Mouse (Mus musculus): ENCODE measurements at regions not wholly inside any gene's neighbourhood (a gene's known extent, or its start where the extent isn't known, plus 50 kb on each side); places are given as distances from the start of the nearest gene placed in this dataset.

- H3K27me3 ChIP-seq (ENCODE audit: poor library complexity, severe bottlenecking) = no peaks in the 10 kb centered on the region
- H3K36me3 ChIP-seq (replicated peaks) = no peaks in the 10 kb centered on the region
- 66% methylated on average over 1 of the region's 1 CpGs for WGBS
- no peak overlapping the region for H3K27ac ChIP-seq
- no peak for DNase-seq (ENCODE audit: extremely low spot score, low spot score)
- no peaks in the 10 kb centered on the region for H3K4me1 ChIP-seq
- no peak overlapping the region for H3K4me3 ChIP-seq
- H3K9me3 ChIP-seq = no peaks in the 10 kb centered on the region
Measured at GRCm38 (mm10) chr9:112490963-112491362, 255.2 kb upstream of the Arpp21 start.

GRCm38 (mm10) chr9:112476644-112477043 is 240.9 kb upstream of the Arpp21 start:
- H3K27ac ChIP-seq = no peak overlapping the region
- no peak for DNase-seq (ENCODE audit: extremely low spot score, low spot score)
- 81% methylated on average over 2 of the region's 2 CpGs for WGBS

GRCm38 (mm10) chr9:112457594-112457993 is 221.9 kb upstream of the Arpp21 start:
- DNase-seq (ENCODE audit: extremely low spot score, low spot score) = no peak
- H3K4me3 ChIP-seq = no peak overlapping the region
- no peaks in the 10 kb centered on the region for H3K4me1 ChIP-seq
- no peaks in the 10 kb centered on the region for H3K36me3 ChIP-seq (replicated peaks)
- no peaks in the 10 kb centered on the region for H3K9me3 ChIP-seq
- H3K27ac ChIP-seq = no peak overlapping the region
- WGBS = 85% methylated on average over 5 of the region's 5 CpGs
- H3K27me3 ChIP-seq (ENCODE audit: poor library complexity, severe bottlenecking) = no peaks in the 10 kb centered on the region

More at GRCm38 (mm10) chr9:112476644-112477043, 240.9 kb upstream of the Arpp21 start:
- Histone ChIP-seq H3K27me3 (ENCODE audit: poor library complexity, severe bottlenecking) (no peaks in the 10 kb centered on the region), H3K9me3 (no peaks in the 10 kb centered on the region), H3K36me3 (replicated peaks) (no peaks in the 10 kb centered on the region), H3K4me1 (no peaks in the 10 kb centered on the region), H3K4me3 (no peak overlapping the region)

GRCm38 (mm10) chr9:112454706-112455105 is 219.0 kb upstream of the Arpp21 start:
- no peak overlapping the region for H3K27ac ChIP-seq
- DNase-seq (ENCODE audit: extremely low spot score, low spot score) = peak; percentile 26
- 69% methylated on average over 6 of the region's 6 CpGs for WGBS
- no peaks in the 10 kb centered on the region for H3K27me3 ChIP-seq (ENCODE audit: poor library complexity, severe bottlenecking)
- no peaks in the 10 kb centered on the region for H3K36me3 ChIP-seq (replicated peaks)
- H3K4me3 ChIP-seq = no peak overlapping the region
- no peaks in the 10 kb centered on the region for H3K9me3 ChIP-seq
- H3K4me1 ChIP-seq = no peaks in the 10 kb centered on the region

- DNase-seq (ENCODE audit: extremely low spot score, low spot score) = peak; percentile 32
- WGBS = 15% methylated on average over 2 of the region's 2 CpGs
- H3K4me1 ChIP-seq = peaks cover 9% of the 10 kb centered on the region; the same call in 1 of the 2 replicates
- H3K27me3 ChIP-seq (ENCODE audit: poor library complexity, severe bottlenecking) = no peaks in the 10 kb centered on the region
- H3K9me3 ChIP-seq = no peaks in the 10 kb centered on the region
- H3K36me3 ChIP-seq (replicated peaks) = no peaks in the 10 kb centered on the region
- H3K4me3 ChIP-seq = no peak overlapping the region
- peak overlapping the region; percentile 35; the same call in 1 of the 2 replicates for H3K27ac ChIP-seq
Measured at GRCm38 (mm10) chr9:112447515-112447914, 211.8 kb upstream of the Arpp21 start.

- no peaks in the 10 kb centered on the region for H3K9me3 ChIP-seq
- H3K27me3 ChIP-seq (ENCODE audit: poor library complexity, severe bottlenecking) = no peaks in the 10 kb centered on the region
Measured at GRCm38 (mm10) chr9:112446981-112447380, 211.2 kb upstream of the Arpp21 start.

GRCm38 (mm10) chr9:112446027-112446352 is 210.3 kb upstream of the Arpp21 start:
- H3K9me3 ChIP-seq = no peaks in the 10 kb centered on the region
- no peaks in the 10 kb centered on the region for H3K27me3 ChIP-seq (ENCODE audit: poor library complexity, severe bottlenecking)
- no peak for DNase-seq (ENCODE audit: extremely low spot score, low spot score)
- no peak overlapping the region for H3K27ac ChIP-seq
- no peak overlapping the region for H3K4me3 ChIP-seq
- peaks cover 9% of the 10 kb centered on the region; the same call in 1 of the 2 replicates for H3K4me1 ChIP-seq
- H3K36me3 ChIP-seq (replicated peaks) = no peaks in the 10 kb centered on the region

More at GRCm38 (mm10) chr9:112446981-112447380, 211.2 kb upstream of the Arpp21 start:
- Histone ChIP-seq H3K27ac (no peak overlapping the region), H3K36me3 (replicated peaks) (no peaks in the 10 kb centered on the region), H3K4me1 (peaks cover 9% of the 10 kb centered on the region; the same call in 1 of the 2 replicates), H3K4me3 (no peak overlapping the region)
- WGBS = 61% methylated on average over 3 of the region's 3 CpGs
- DNase-seq (ENCODE audit: extremely low spot score, low spot score) = no peak

- WGBS = 94% methylated on average over 4 of the region's 4 CpGs
- Histone ChIP-seq H3K9me3 (no peaks in the 10 kb centered on the region), H3K27me3 (ENCODE audit: poor library complexity, severe bottlenecking) (no peaks in the 10 kb centered on the region), H3K27ac (no peak overlapping the region), H3K4me1 (peaks cover 9% of the 10 kb centered on the region; the same call in 1 of the 2 replicates), H3K4me3 (no peak overlapping the region), H3K36me3 (replicated peaks) (no peaks in the 10 kb centered on the region)
- no peak for DNase-seq (ENCODE audit: extremely low spot score, low spot score)
Measured at GRCm38 (mm10) chr9:112445230-112446026, 209.7 kb upstream of the Arpp21 start.

GRCm38 (mm10) chr9:112444220-112444619 is 208.5 kb upstream of the Arpp21 start:
- Histone ChIP-seq H3K27ac (no peak overlapping the region), H3K36me3 (replicated peaks) (no peaks in the 10 kb centered on the region), H3K4me3 (no peak overlapping the region), H3K4me1 (peaks cover 9% of the 10 kb centered on the region; the same call in 1 of the 2 replicates), H3K9me3 (no peaks in the 10 kb centered on the region), H3K27me3 (ENCODE audit: poor library complexity, severe bottlenecking) (no peaks in the 10 kb centered on the region)
- DNase-seq (ENCODE audit: extremely low spot score, low spot score) = no peak
- WGBS = 86% methylated on average over 2 of the region's 2 CpGs

GRCm38 (mm10) chr9:112436094-112436493 is 200.4 kb upstream of the Arpp21 start:
- Histone ChIP-seq H3K27ac (no peak overlapping the region), H3K27me3 (ENCODE audit: poor library complexity, severe bottlenecking) (no peaks in the 10 kb centered on the region), H3K36me3 (replicated peaks) (no peaks in the 10 kb centered on the region), H3K9me3 (no peaks in the 10 kb centered on the region), H3K4me1 (no peaks in the 10 kb centered on the region), H3K4me3 (no peak overlapping the region)
- 93% methylated on average over 2 of the region's 2 CpGs for WGBS
- no peak for DNase-seq (ENCODE audit: extremely low spot score, low spot score)

GRCm38 (mm10) chr9:112431920-112432437 is 196.2 kb upstream of the Arpp21 start:
- WGBS = 84% methylated on average over 4 of the region's 4 CpGs
- H3K27me3 ChIP-seq (ENCODE audit: poor library complexity, severe bottlenecking) = no peaks in the 10 kb centered on the region
- no peak overlapping the region for H3K27ac ChIP-seq
- no peak for DNase-seq (ENCODE audit: extremely low spot score, low spot score)
- H3K4me3 ChIP-seq = no peak overlapping the region
- H3K9me3 ChIP-seq = no peaks in the 10 kb centered on the region
- H3K36me3 ChIP-seq (replicated peaks) = no peaks in the 10 kb centered on the region
- peaks cover 3% of the 10 kb centered on the region; the same call in 1 of the 2 replicates for H3K4me1 ChIP-seq

- Histone ChIP-seq H3K9me3 (no peaks in the 10 kb centered on the region), H3K36me3 (replicated peaks) (no peaks in the 10 kb centered on the region), H3K27ac (no peak overlapping the region), H3K4me3 (no peak overlapping the region), H3K4me1 (peaks cover 3% of the 10 kb centered on the region; the same call in 1 of the 2 replicates), H3K27me3 (ENCODE audit: poor library complexity, severe bottlenecking) (no peaks in the 10 kb centered on the region)
- 80% methylated on average over 3 of the region's 3 CpGs for WGBS
- no peak for DNase-seq (ENCODE audit: extremely low spot score, low spot score)
Measured at GRCm38 (mm10) chr9:112429196-112429595, 193.5 kb upstream of the Arpp21 start.

- Histone ChIP-seq H3K4me1 (no peaks in the 10 kb centered on the region), H3K9me3 (no peaks in the 10 kb centered on the region), H3K27me3 (ENCODE audit: poor library complexity, severe bottlenecking) (no peaks in the 10 kb centered on the region), H3K4me3 (no peak overlapping the region), H3K27ac (no peak overlapping the region), H3K36me3 (replicated peaks) (no peaks in the 10 kb centered on the region)
- DNase-seq (ENCODE audit: extremely low spot score, low spot score) = no peak
Measured at GRCm38 (mm10) chr9:112405772-112406315, 170.1 kb upstream of the Arpp21 start.
